Mouse (Mus musculus) testis, adult 2 months (tissue): ENCODE results near the gene Ttc26.

Experiments used
- CTCF ChIP-seq: fragments of 200-500 bp; IDR thresholded peaks from 2 replicates; pipeline ENCODE4 v1.5.1; 2012; ENCODE audit warnings: low read depth, mild to moderate bottlenecking, inconsistent platforms, low read length, moderate library complexity; ENCODE audit not compliant: control insufficient read depth, insufficient read depth, insufficient replicate concordance
- POLR2A ChIP-seq: fragments of 200-500 bp; IDR thresholded peaks from 2 replicates; pipeline ENCODE4 v1.6.1; 2012; ENCODE audit warnings: low read depth, mild to moderate bottlenecking, inconsistent platforms, low read length, moderate library complexity; ENCODE audit not compliant: control insufficient read depth

DNA sequence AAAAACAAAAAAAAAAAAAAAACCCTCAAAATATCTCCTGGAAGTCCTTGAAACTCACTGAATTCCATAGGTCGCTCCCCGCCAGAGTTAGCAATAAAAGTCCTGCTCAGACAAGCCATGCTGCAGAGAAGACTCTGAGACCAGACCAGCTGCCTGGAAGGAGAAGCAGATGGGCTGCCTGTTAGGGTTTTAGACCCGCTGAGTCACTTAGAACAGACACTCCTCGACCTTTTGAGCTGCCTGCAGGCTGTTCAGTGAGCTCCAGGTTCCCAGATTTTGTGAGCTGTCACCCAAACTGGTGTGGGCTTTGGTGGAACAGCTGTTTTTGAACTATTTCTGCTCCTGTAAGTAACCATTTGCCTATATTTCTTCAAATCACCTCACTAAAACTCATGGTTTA is 17.9 kb upstream of the Ttc26 start:
- TF ChIP-seq CTCF, result no peak
- no peak for TF ChIP-seq POLR2A
